Comparison of ENCODE assay signal across 11 mouse cellular contexts in the genomic region with DNA sequence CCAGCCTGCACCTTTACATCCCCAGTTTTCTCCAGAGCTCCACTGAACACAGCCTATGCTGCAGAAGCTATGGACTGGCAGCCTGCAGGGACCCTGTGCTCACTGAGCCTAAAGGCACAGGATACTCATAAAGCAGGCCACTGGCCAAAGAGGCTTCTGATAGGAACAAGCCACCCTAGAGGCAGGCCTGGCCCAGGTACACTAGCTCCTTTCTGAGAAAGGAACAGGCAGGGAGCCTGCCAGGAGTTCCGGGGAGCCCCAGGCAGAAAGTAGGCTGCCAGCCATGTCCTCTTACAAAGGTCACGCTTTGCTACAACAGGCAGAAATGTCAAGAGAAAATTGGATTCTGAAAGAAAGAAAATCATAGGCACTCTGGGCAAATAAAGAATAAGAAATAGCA.
DNase-seq lines count a peak whose midpoint lies in the region; ATAC-seq and TF ChIP-seq lines count a peak whose summit lies in the region.
"Had no signal": no experiment of that assay in that cellular context is flagged by ENCODE, and none has a peak within 500 bp of the region (broad histone marks: within the 10 kb centered on the region; RNA-seq: fewer than 3 reads in every experiment).

No protein-coding gene starts in this region.

- DNase-seq in hindbrain, postnatal 0 days (ENCODE audit: low spot score), result no peak
- no peak for DNase-seq in hindbrain, embryonic 14.5 days (ENCODE audit: low spot score)
- peak; percentile 51 to 65 for DNase-seq in adrenal gland, postnatal 36 days
- peak; percentile 67 for DNase-seq in cerebellum, adult 8-10 months
- DNase-seq in kidney, postnatal 10 days, result peak; percentile 6
- DNase-seq in layer of hippocampus, postnatal 36 days, result no peak
- no peak for DNase-seq in urinary bladder, adult 2 months (ENCODE audit: low spot score)
- DNase-seq: retina, postnatal 1 day; thymus, postnatal 4 days had no signal

- no peak for TF ChIP-seq CTCF in hindbrain, postnatal 0 days (IDR thresholded peaks at IDR 0.05; ENCODE audit: low read depth)

- H3K4me3 ChIP-seq in hindbrain, postnatal 0 days (ENCODE audit: low read length), result no peak overlapping the region
- no peak overlapping the region for H3K4me3 ChIP-seq in hindbrain, embryonic 14.5 days (replicated peaks; ENCODE audit: low read length)
- H3K4me3 ChIP-seq: liver, embryonic 15.5 days had no signal

- no peaks in the 10 kb centered on the region for H3K9me3 ChIP-seq in hindbrain, postnatal 0 days (ENCODE audit: low read length)
- H3K9me3 ChIP-seq in hindbrain, embryonic 14.5 days (ENCODE audit: control insufficient read depth, low read length), result no peaks in the 10 kb centered on the region
- H3K9me3 ChIP-seq: liver, embryonic 15.5 days had no signal

- ATAC-seq in hindbrain, postnatal 0 days, result no peak
- ATAC-seq in hindbrain, embryonic 14.5 days (ENCODE audit: low FRiP score), result no peak
- no peak for ATAC-seq in granulocyte monocyte progenitor cell, adult 5-6 weeks (replicated peaks; ENCODE audit: poor library complexity, severe bottlenecking)

- H3K4me1 ChIP-seq in hindbrain, postnatal 0 days (ENCODE audit: insufficient read depth, low read length), result no peaks in the 10 kb centered on the region
- peaks cover 12% of the 10 kb centered on the region; the same call in 1 of the 2 replicates for H3K4me1 ChIP-seq in hindbrain, embryonic 14.5 days (replicated peaks; ENCODE audit: control insufficient read depth, insufficient read depth, low read length)
- H3K4me1 ChIP-seq: liver, embryonic 15.5 days had no signal

- 41% methylated on average over 2 of the region's 2 CpGs for WGBS in hindbrain, postnatal 0 days
- WGBS in hindbrain, embryonic 14.5 days, result 52% methylated on average over 2 of the region's 2 CpGs

- no peak overlapping the region for H3K9ac ChIP-seq in hindbrain, postnatal 0 days (replicated peaks; ENCODE audit: low read length)
- H3K9ac ChIP-seq in hindbrain, embryonic 14.5 days, result no peak overlapping the region
- H3K9ac ChIP-seq: liver, embryonic 15.5 days had no signal

- no peak overlapping the region for H3K4me2 ChIP-seq in hindbrain, postnatal 0 days (ENCODE audit: low read depth, low read length)
- no peak overlapping the region for H3K4me2 ChIP-seq in hindbrain, embryonic 14.5 days (replicated peaks)
- H3K4me2 ChIP-seq: liver, embryonic 15.5 days had no signal

- no peaks in the 10 kb centered on the region for H3K27me3 ChIP-seq in hindbrain, postnatal 0 days (ENCODE audit: insufficient read depth, low read length)
- H3K27me3 ChIP-seq in hindbrain, embryonic 14.5 days (ENCODE audit: control insufficient read depth, insufficient read depth, low read length), result no peaks in the 10 kb centered on the region
- H3K27me3 ChIP-seq: liver, embryonic 15.5 days had no signal

- no peaks in the 10 kb centered on the region for H3K36me3 ChIP-seq in hindbrain, postnatal 0 days (ENCODE audit: insufficient read depth, low read length)
- H3K36me3 ChIP-seq in hindbrain, embryonic 14.5 days (replicated peaks; ENCODE audit: control insufficient read depth, insufficient read depth), result no peaks in the 10 kb centered on the region
- H3K36me3 ChIP-seq: liver, embryonic 15.5 days had no signal

- peak overlapping the region; percentile 26; the same call in 1 of the 2 replicates for H3K27ac ChIP-seq in hindbrain, postnatal 0 days
- H3K27ac ChIP-seq in hindbrain, embryonic 14.5 days, result no peak overlapping the region
- H3K27ac ChIP-seq: liver, embryonic 15.5 days had no signal

Comparison
In these comparisons a context has a peak if more than half of its experiments do, and no peak if none do; other contexts are left out.
1. DNase-seq: peak in adrenal gland, postnatal 36 days (2 of 2), cerebellum, adult 8-10 months (single experiment) and kidney, postnatal 10 days (single experiment); none in hindbrain, postnatal 0 days (single experiment), hindbrain, embryonic 14.5 days (single experiment), layer of hippocampus, postnatal 36 days (0 of 2) and urinary bladder, adult 2 months (single experiment).